Mouse (Mus musculus) neural tube, embryonic 13.5 days (tissue): Measurements from ENCODE around the gene Cerk. TPM values are rescaled to one million over a fixed set of nuclear protein-coding genes. Genes with fewer than 3 reads are reported as not detected.

Source experiments
- ATAC-seq: fragments of 200-750 bp; cut with Nextera tagmentation; 2 replicates; pipeline ENCODE4 v1.8.0; 2017; ENCODE audit warnings: low read depth, mild to moderate bottlenecking, moderate TSS enrichment, moderate library complexity
- H3K27ac ChIP-seq: fragments of 300-500 bp; sonication (generic); replicated peaks from 2 replicates; pipeline ENCODE4 v1.5.1; 2015; ENCODE audit warnings: moderate library complexity, mild to moderate bottlenecking, inconsistent platforms
- H3K27me3 ChIP-seq: fragments of 300-500 bp; sonication (generic); 2 replicates; pipeline ENCODE4 v1.6.1; 2015; ENCODE audit warnings: mild to moderate bottlenecking, inconsistent platforms
- H3K36me3 ChIP-seq: fragments of 300-500 bp; sonication (generic); 2 replicates; pipeline ENCODE4 v1.6.1; 2015; ENCODE audit warnings: mild to moderate bottlenecking, inconsistent platforms
- H3K4me1 ChIP-seq: fragments of 300-500 bp; sonication (generic); replicated peaks from 2 replicates; pipeline ENCODE4 v1.6.1; 2015; ENCODE audit warnings: inconsistent platforms
- H3K4me2 ChIP-seq: fragments of 300-500 bp; sonication (generic); 2 replicates; pipeline ENCODE4 v1.6.1; 2015; ENCODE audit warnings: inconsistent platforms, mild to moderate bottlenecking, moderate library complexity
- H3K4me3 ChIP-seq: fragments of 300-500 bp; sonication (generic); 2 replicates; pipeline ENCODE4 v1.5.1; 2015; ENCODE audit warnings: mild to moderate bottlenecking, inconsistent platforms
- H3K9ac ChIP-seq: fragments of 300-500 bp; sonication (generic); 2 replicates; pipeline ENCODE4 v1.6.1; 2015; ENCODE audit warnings: moderate library complexity, mild to moderate bottlenecking, inconsistent platforms
- H3K9me3 ChIP-seq: fragments of 300-500 bp; sonication (generic); 2 replicates; pipeline ENCODE4 v1.6.1; 2016; ENCODE audit warnings: inconsistent platforms
- WGBS: fragments of 180-500 bp; shearing (Covaris S2); methylation state at CpG from one replicate; pipeline ENCODE4 v1.1.7; 2015; 5-methylcytosine and 5-hydroxymethylcytosine counted together
- polyA plus RNA-seq: library from polyadenylated mRNA; unstranded; fragments of >200 nt; fragmentation: Nextera tagmentation; extraction: Ambion mirVana; gene quantifications from 2 replicates; pipeline ENCODE4 v1.2.1, GENCODE M21; 2015

Cerk gene
- polyA plus RNA-seq, 1 experiment from 2014 or later, result 30.4 TPM

DNA sequence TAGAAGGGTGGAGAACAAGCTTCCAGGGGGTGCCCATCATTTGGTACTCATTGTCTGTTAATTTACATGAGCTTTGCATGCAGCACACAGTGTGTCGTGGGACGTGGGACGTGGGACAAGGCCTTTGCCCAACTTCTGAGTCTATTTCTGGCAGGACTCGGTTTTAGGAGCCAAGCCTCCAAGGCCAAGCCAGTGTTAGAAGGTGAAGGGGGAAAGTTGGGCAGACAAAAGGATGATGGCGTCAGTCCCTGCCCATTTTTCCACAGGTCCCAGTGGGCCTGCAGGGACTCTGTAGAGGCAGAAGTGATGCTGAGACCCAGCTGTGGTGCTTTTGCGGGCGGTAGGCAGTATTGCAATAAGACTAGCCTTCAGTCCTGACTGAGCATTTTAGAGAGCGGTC is 95.4 kb downstream of the Cerk start:
- peaks cover 68% of the 10 kb centered on the region for H3K4me1 ChIP-seq
- H3K27ac ChIP-seq, result peak overlapping the region; percentile 81
- no peak for ATAC-seq
- WGBS, result 80% methylated on average over 8 of the region's 8 CpGs
- H3K27me3 ChIP-seq, result no peaks in the 10 kb centered on the region
- H3K4me3 ChIP-seq, result no peak overlapping the region
- peak overlapping the region; percentile 0; the same call in 1 of the 2 replicates for H3K9ac ChIP-seq
- H3K36me3 ChIP-seq, result peaks cover 10% of the 10 kb centered on the region; the same call in 1 of the 2 replicates
- H3K4me2 ChIP-seq, result no peak overlapping the region
- H3K9me3 ChIP-seq, result no peaks in the 10 kb centered on the region

DNA sequence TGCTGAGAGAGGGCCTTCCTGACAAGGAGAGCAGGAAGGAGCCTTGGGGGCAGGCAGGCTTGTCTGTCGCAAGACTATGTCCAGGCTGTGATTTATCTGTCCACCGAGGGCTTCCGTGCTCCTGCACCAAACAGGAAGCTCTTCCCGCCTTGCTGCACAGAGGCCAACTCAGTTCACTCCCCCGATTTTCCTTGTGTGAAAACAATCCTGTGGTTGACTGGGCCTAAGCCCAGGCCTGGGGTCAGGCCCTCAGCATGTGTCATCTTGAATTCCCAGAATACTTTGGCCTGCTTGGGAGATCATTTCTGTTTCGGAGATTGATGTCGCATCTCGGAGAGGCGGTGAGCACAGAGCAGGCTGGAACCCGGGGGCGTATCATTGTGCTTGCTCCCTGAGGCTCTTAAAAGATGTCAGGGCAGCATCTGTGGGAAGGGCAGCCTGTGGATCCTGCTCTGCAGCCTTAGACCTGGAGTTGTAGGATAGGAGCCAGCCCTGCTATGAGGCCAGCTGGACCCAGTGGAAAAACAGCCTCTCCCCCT is 95.9 kb downstream of the Cerk start:
- H3K27me3 ChIP-seq, result no peaks in the 10 kb centered on the region
- H3K4me3 ChIP-seq, result no peak overlapping the region
- H3K4me2 ChIP-seq, result no peak overlapping the region
- no peaks in the 10 kb centered on the region for H3K9me3 ChIP-seq
- H3K36me3 ChIP-seq, result peaks cover 10% of the 10 kb centered on the region; the same call in 1 of the 2 replicates
- 27% methylated on average over 11 of the region's 11 CpGs for WGBS
- H3K9ac ChIP-seq, result peak overlapping the region; percentile 0; the same call in 1 of the 2 replicates
- no peak for ATAC-seq
- peak overlapping the region; percentile 81 for H3K27ac ChIP-seq
- H3K4me1 ChIP-seq, result peaks cover 73% of the 10 kb centered on the region

Other genes starting within 250 kb of the Cerk start
- 1.8 TPM in 2 replicates for gene Celsr1, start 152.4 kb downstream of the Cerk start, polyA plus RNA-seq
- gene Gramd4, start 128.4 kb downstream of the Cerk start, polyA plus RNA-seq, result 32.5 TPM in 2 replicates
- gene Tbc1d22a, start 28.3 kb upstream of the Cerk start, polyA plus RNA-seq, result 10.8 and 12.4 TPM in 2 replicates